Mouse (Mus musculus): ENCODE measurements around the gene Fam53b.

GRCm38 (mm10) chr7:132768498-132769344 is 45.0 kb downstream of the Fam53b start:
- TF ChIP-seq CTCF (IDR thresholded peaks at IDR 0.05; ENCODE audit: borderline replicate concordance, extremely low read depth, insufficient read depth, insufficient read length): no peak
- TF ChIP-seq POLR2A (IDR thresholded peaks at IDR 0.05; ENCODE audit: borderline replicate concordance, extremely low read depth, insufficient read depth, insufficient read length, poor library complexity, severe bottlenecking): no peak

All from brain, embryonic 14.5 days (tissue).